Mouse (Mus musculus): ENCODE results near the gene Gpr153. TPM values are rescaled to one million over a fixed set of nuclear protein-coding genes. Genes with fewer than 3 reads are reported as not detected.
"Not testable (repeated sequence)": the region's sequence is repeated elsewhere in the genome, so short reads cannot be mapped to it uniquely, and the experiment has no call there.

Gene Gpr153
- 5.1 and 7.2 TPM in 2 replicates for total RNA-seq (2012; rRNA removed)

- Histone ChIP-seq H3K9ac (ENCODE audit: insufficient read depth, low read depth, low read length, poor library complexity, severe bottlenecking) (peak within 1 kb of the TSS; percentile 69), H3K4me1 (ENCODE audit: control insufficient read depth in 2 of 2, insufficient read depth in 2 of 2, low read length in 2 of 2, poor library complexity in 1 of 2) (peaks cover 0 to 14% of the 10 kb centered on the region in 2 experiments; a peak in 1 of 4 replicates), H3K36me3 (ENCODE audit: control insufficient read depth, insufficient read depth, low read length, poor library complexity, severe bottlenecking) (no peaks in the 10 kb centered on the region), H3K4me3 (ENCODE audit: insufficient read depth in 1 of 2, low read depth in 1 of 2, low read length in 2 of 2, poor library complexity in 1 of 2, severe bottlenecking in 1 of 2) (peak within 1 kb of the TSS; percentile 68 to 81), H3K9me3 (ENCODE audit: control insufficient read depth, insufficient read depth, low read depth, low read length) (no peaks in the 10 kb centered on the region), H3K27ac (ENCODE audit: insufficient read depth, low read depth, low read length, poor library complexity, severe bottlenecking) (no peak within 1 kb of the TSS)
- no peak for TF ChIP-seq ZC3H11A (IDR thresholded peaks at IDR 0.05; ENCODE audit: borderline replicate concordance, low read depth, low read length)
- no peak for TF ChIP-seq HCFC1 (IDR thresholded peaks at IDR 0.05; ENCODE audit: borderline replicate concordance, insufficient read depth, low read length)
- in situ Hi-C loops (cut with MboI; ENCODE audit: low sequenced_read_pairs in 2 of 2, unreplicated experiment in 2 of 2): no loop called here
- no peak for DNase-seq (ENCODE audit: low read depth, low spot score)
Observed at GRCm38 (mm10) chr4:152273621-152274236, at the start of gene Gpr153. Gene Gpr153 (plus strand): TSS chr4:152274232.

DNA sequence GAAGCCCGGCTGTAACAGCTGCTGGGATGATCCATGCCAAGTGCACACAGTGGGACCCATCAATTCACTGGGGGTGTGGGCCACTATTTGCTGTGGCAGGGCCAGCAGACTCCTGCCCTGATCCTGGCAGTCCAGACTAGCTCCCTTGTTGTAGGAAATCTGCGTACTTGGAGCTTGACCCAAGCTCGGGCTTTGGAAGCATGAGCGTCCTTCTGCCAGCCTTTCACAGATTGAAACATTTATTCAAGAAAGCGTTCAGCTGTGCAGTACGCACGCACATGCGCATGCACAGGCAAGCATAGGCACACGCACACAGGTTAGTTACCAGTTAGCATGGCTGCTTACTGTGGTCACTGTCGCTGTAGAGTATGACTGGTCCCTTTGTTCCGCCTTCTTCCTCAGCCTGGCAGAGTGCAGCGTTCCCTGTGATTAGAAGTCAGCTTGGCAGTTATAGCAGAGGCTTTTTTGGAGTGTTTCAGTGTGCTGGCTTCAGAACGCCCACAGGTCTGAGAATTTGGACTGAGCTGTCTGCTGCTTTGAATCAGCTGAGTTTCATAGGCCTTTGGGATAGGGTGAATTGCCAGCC lies 47.0 kb upstream of the Gpr153 start:
- no peak overlapping the region for H3K4me3 ChIP-seq (ENCODE audit: insufficient read depth in 1 of 2, low read depth in 1 of 2, low read length in 2 of 2, poor library complexity in 1 of 2, severe bottlenecking in 1 of 2)
- TF ChIP-seq MAFK (IDR thresholded peaks at IDR 0.05; ENCODE audit: insufficient read depth, low read depth, low read length) (no peak), CHD2 (IDR thresholded peaks at IDR 0.05; ENCODE audit: low read depth, low read length) (no peak), HCFC1 (IDR thresholded peaks at IDR 0.05; ENCODE audit: borderline replicate concordance, insufficient read depth, low read length) (no peak), ZNF384 (IDR thresholded peaks at IDR 0.05; ENCODE audit: low read depth, low read length) (no peak), ZC3H11A (IDR thresholded peaks at IDR 0.05; ENCODE audit: borderline replicate concordance, low read depth, low read length) (no peak)
- in situ Hi-C loops (cut with MboI; ENCODE audit: low sequenced_read_pairs in 2 of 2, unreplicated experiment in 2 of 2): no loop called here
- H3K4me1 ChIP-seq (ENCODE audit: control insufficient read depth in 2 of 2, insufficient read depth in 2 of 2, low read length in 2 of 2, poor library complexity in 1 of 2): peaks cover 2 to 15% of the 10 kb centered on the region in 2 experiments; a peak in 1 of 4 replicates
- H3K9ac ChIP-seq (ENCODE audit: insufficient read depth, low read depth, low read length, poor library complexity, severe bottlenecking): no peak overlapping the region
- no peak for DNase-seq (ENCODE audit: low read depth, low spot score)
- H3K9me3 ChIP-seq (ENCODE audit: control insufficient read depth, insufficient read depth, low read depth, low read length): no peaks in the 10 kb centered on the region
- H3K36me3 ChIP-seq (ENCODE audit: control insufficient read depth, insufficient read depth, low read length, poor library complexity, severe bottlenecking): peaks cover 10% of the 10 kb centered on the region
- H3K27ac ChIP-seq (ENCODE audit: insufficient read depth, low read depth, low read length, poor library complexity, severe bottlenecking): no peak overlapping the region

- no peak for DNase-seq (ENCODE audit: low read depth, low spot score)
- Histone ChIP-seq H3K9ac (ENCODE audit: insufficient read depth, low read depth, low read length, poor library complexity, severe bottlenecking) (no peak overlapping the region), H3K36me3 (ENCODE audit: control insufficient read depth, insufficient read depth, low read length, poor library complexity, severe bottlenecking) (peaks cover 10% of the 10 kb centered on the region), H3K4me1 (ENCODE audit: control insufficient read depth in 2 of 2, insufficient read depth in 2 of 2, low read length in 2 of 2, poor library complexity in 1 of 2) (peaks cover 2 to 19% of the 10 kb centered on the region in 2 experiments; a peak in 1 of 4 replicates), H3K4me3 (ENCODE audit: insufficient read depth in 1 of 2, low read depth in 1 of 2, low read length in 2 of 2, poor library complexity in 1 of 2, severe bottlenecking in 1 of 2) (no peak overlapping the region), H3K27ac (ENCODE audit: insufficient read depth, low read depth, low read length, poor library complexity, severe bottlenecking) (no peak overlapping the region), H3K9me3 (ENCODE audit: control insufficient read depth, insufficient read depth, low read depth, low read length) (no peaks in the 10 kb centered on the region)
- TF ChIP-seq HCFC1 (IDR thresholded peaks at IDR 0.05; ENCODE audit: borderline replicate concordance, insufficient read depth, low read length): no peak
- TF ChIP-seq MAFK (IDR thresholded peaks at IDR 0.05; ENCODE audit: insufficient read depth, low read depth, low read length): no peak
- no peak for TF ChIP-seq CHD2 (IDR thresholded peaks at IDR 0.05; ENCODE audit: low read depth, low read length)
- no peak for TF ChIP-seq ZNF384 (IDR thresholded peaks at IDR 0.05; ENCODE audit: low read depth, low read length)
- no peak for TF ChIP-seq ZC3H11A (IDR thresholded peaks at IDR 0.05; ENCODE audit: borderline replicate concordance, low read depth, low read length)
- in situ Hi-C loops (cut with MboI; ENCODE audit: low sequenced_read_pairs in 2 of 2, unreplicated experiment in 2 of 2): no loop called here
Observed at GRCm38 (mm10) chr4:152227749-152228527, 46.1 kb upstream of the Gpr153 start.

GRCm38 (mm10) chr4:152230331-152230730 lies 43.7 kb upstream of the Gpr153 start:
- H3K4me3 ChIP-seq (ENCODE audit: insufficient read depth in 1 of 2, low read depth in 1 of 2, low read length in 2 of 2, poor library complexity in 1 of 2, severe bottlenecking in 1 of 2); H3K36me3 ChIP-seq (ENCODE audit: control insufficient read depth, insufficient read depth, low read length, poor library complexity, severe bottlenecking); in situ Hi-C loops (cut with MboI; ENCODE audit: low sequenced_read_pairs in 2 of 2, unreplicated experiment in 2 of 2); H3K9me3 ChIP-seq (ENCODE audit: control insufficient read depth, insufficient read depth, low read depth, low read length); DNase-seq (ENCODE audit: low read depth, low spot score); H3K9ac ChIP-seq (ENCODE audit: insufficient read depth, low read depth, low read length, poor library complexity, severe bottlenecking): not testable (repeated sequence)
- Histone ChIP-seq H3K27ac (ENCODE audit: insufficient read depth, low read depth, low read length, poor library complexity, severe bottlenecking) (peak overlapping the region; percentile 35; the same call in 1 of the 2 replicates), H3K4me1 (ENCODE audit: control insufficient read depth in 2 of 2, insufficient read depth in 2 of 2, low read length in 2 of 2, poor library complexity in 1 of 2) (peaks cover 2 to 19% of the 10 kb centered on the region in 2 experiments; a peak in 1 of 4 replicates)
